ENCODE assay signal across 13 mouse cellular contexts in the genomic region with DNA sequence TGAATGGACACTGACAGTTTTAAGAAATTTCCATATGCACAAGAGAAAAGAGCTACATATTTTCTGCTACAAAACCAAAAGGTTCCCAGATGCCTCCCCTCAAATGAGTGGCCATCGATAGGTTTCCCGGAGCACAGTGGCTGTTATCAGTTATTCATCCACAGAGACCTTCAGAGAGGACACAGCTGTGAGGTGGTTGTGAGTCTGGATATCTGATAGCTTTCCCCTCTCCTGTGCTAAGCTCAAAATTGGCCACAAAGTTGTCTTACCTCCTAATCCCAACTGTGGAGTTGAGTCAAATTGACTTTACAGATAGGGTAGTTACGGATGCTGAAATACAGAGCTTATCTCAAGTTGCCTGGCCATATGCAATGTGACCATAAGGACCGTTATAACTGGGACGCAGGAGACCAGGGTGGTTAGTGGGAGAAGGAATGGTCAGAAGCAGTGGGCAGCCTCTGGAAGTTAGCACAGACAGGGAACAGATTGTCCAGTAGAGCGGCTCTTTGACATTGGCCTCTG.
DNase-seq lines count a peak whose midpoint lies in the region; ATAC-seq and TF ChIP-seq lines count a peak whose summit lies in the region.
"Had no signal": no experiment of that assay in that cellular context is flagged by ENCODE, and none has a peak within 500 bp of the region (broad histone marks: within the 10 kb centered on the region; RNA-seq: fewer than 3 reads in every experiment).

No protein-coding gene starts in this region.

- H3K9ac ChIP-seq in hindbrain, postnatal 0 days (replicated peaks; ENCODE audit: low read length) = no peak overlapping the region
- no peak overlapping the region for H3K9ac ChIP-seq in hindbrain, embryonic 11.5 days (ENCODE audit: low read depth, low read length)
- H3K9ac ChIP-seq in CH12.LX (ENCODE audit: insufficient read depth, low read depth) = no peak overlapping the region
- H3K9ac ChIP-seq in liver, embryonic 14.5 days (replicated peaks) = no peak overlapping the region; the same call in 1 of the 2 replicates
- H3K9ac ChIP-seq: embryonic facial prominence, embryonic 12.5 days; limb, embryonic 13.5 days; lung, embryonic 14.5 days; midbrain, embryonic 12.5 days had no signal

- dilution Hi-C loops in CH12.LX (cut with MboI; ENCODE audit: extremely low pct_ligation_motif_present, extremely low pct_unique_long_range_greater_than_20kb, low sequenced_read_pairs) = no loop called here

- peak overlapping the region; percentile 20 for H3K27ac ChIP-seq in hindbrain, postnatal 0 days
- H3K27ac ChIP-seq in hindbrain, embryonic 11.5 days (ENCODE audit: low read depth, low read length) = no peak overlapping the region
- no peak overlapping the region for H3K27ac ChIP-seq in CH12.LX (ENCODE audit: insufficient read depth, low read depth)
- H3K27ac ChIP-seq in liver, embryonic 14.5 days = no peak overlapping the region
- H3K27ac ChIP-seq: embryonic facial prominence, embryonic 12.5 days; hindbrain, embryonic 10.5 days; limb, embryonic 13.5 days; midbrain, embryonic 12.5 days had no signal

- ATAC-seq in hindbrain, postnatal 0 days = 0 out of 2 replicates have a peak, but pooled peaks have one; percentile 22
- no peak for ATAC-seq in hindbrain, embryonic 11.5 days (ENCODE audit: low FRiP score)
- ATAC-seq in G1E (ENCODE audit: extremely low read depth, insufficient number of reproducible peaks, low FRiP score, poor library complexity, severe bottlenecking) = 0 out of 2 replicates have a peak, but pooled peaks have one; percentile 18
- ATAC-seq in liver, embryonic 14.5 days (ENCODE audit: insufficient read depth) = peak; percentile 56

- intact Hi-C loops in left cerebral cortex, postnatal 10 days (cut with DNase I) = loop anchor here (2.0 to 10.0 kb wide), 3 partner anchors 96 to 386 kb away; partner anchors contain the start of gene Zfp706

- H3K36me3 ChIP-seq in hindbrain, postnatal 0 days (ENCODE audit: insufficient read depth, low read length) = no peaks in the 10 kb centered on the region
- no peaks in the 10 kb centered on the region for H3K36me3 ChIP-seq in hindbrain, embryonic 11.5 days (ENCODE audit: control insufficient read depth, insufficient read depth, low read length)
- H3K36me3 ChIP-seq in CH12.LX (replicated peaks in 1 of 2; ENCODE audit: control insufficient read depth in 1 of 2, insufficient read depth in 1 of 2, low read length in 1 of 2) (no peaks in the 10 kb centered on the region), G1E (replicated peaks) (no peaks in the 10 kb centered on the region)
- H3K36me3 ChIP-seq in liver, embryonic 14.5 days (replicated peaks; ENCODE audit: control insufficient read depth, insufficient read depth, low read depth) = no peaks in the 10 kb centered on the region
- H3K36me3 ChIP-seq: embryonic facial prominence, embryonic 12.5 days; hindbrain, embryonic 10.5 days; limb, embryonic 13.5 days; midbrain, embryonic 12.5 days had no signal

- no peaks in the 10 kb centered on the region for H3K27me3 ChIP-seq in hindbrain, postnatal 0 days (ENCODE audit: insufficient read depth, low read length)
- no peaks in the 10 kb centered on the region for H3K27me3 ChIP-seq in hindbrain, embryonic 11.5 days (ENCODE audit: control insufficient read depth, insufficient read depth, low read length)
- peaks cover 2% of the 10 kb centered on the region for H3K27me3 ChIP-seq in CH12.LX (replicated peaks)
- peaks cover 24% of the 10 kb centered on the region for H3K27me3 ChIP-seq in G1E (ENCODE audit: insufficient read depth, low read length)
- H3K27me3 ChIP-seq in liver, embryonic 14.5 days (ENCODE audit: control insufficient read depth, insufficient read depth, low read length) = no peaks in the 10 kb centered on the region
- H3K27me3 ChIP-seq: embryonic facial prominence, embryonic 12.5 days; limb, embryonic 13.5 days; midbrain, embryonic 12.5 days had no signal

- H3K4me3 ChIP-seq in hindbrain, postnatal 0 days (ENCODE audit: low read length) = no peak overlapping the region
- no peak overlapping the region for H3K4me3 ChIP-seq in hindbrain, embryonic 11.5 days (ENCODE audit: low read depth, low read length)
- H3K4me3 ChIP-seq in CH12.LX (replicated peaks in 1 of 3; ENCODE audit: low read depth in 2 of 3, low read length in 2 of 3, poor library complexity in 1 of 3) = no peak overlapping the region
- no peak overlapping the region for H3K4me3 ChIP-seq in G1E (ENCODE audit: low read depth, low read length)
- H3K4me3 ChIP-seq in liver, embryonic 14.5 days (ENCODE audit: insufficient read depth in 1 of 2, low read depth in 2 of 2, low read length in 2 of 2) = peak overlapping the region in 1 of 2 experiments; percentile 34; a peak in 2 of 4 replicates

- in situ Hi-C loops in CH12.LX (cut with MboI; ENCODE audit: low pct_ligation_motif_present, low pct_unique_long_range_greater_than_20kb, low sequenced_read_pairs) = loop anchor here (10.0 to 25.0 kb wide), 2 partner anchors 316 to 811 kb away; no protein-coding TSS in a partner anchor

- DNase-seq in hindbrain, postnatal 0 days (ENCODE audit: low spot score) = no peak
- no peak for DNase-seq in hindbrain, embryonic 11.5 days (ENCODE audit: low spot score)
- DNase-seq in CH12.LX (ENCODE audit: extremely low read depth) (no peak), G1E (ENCODE audit: low spot score) (no peak)
- peak in 1 of 3 experiments; percentile 7 for DNase-seq in liver, embryonic 14.5 days (ENCODE audit: low read depth in 3 of 3, low spot score in 3 of 3)
- no peak for DNase-seq in left cerebral cortex, postnatal 10 days (ENCODE audit: extremely low spot score in 1 of 2, low spot score in 2 of 2)
- no peak for DNase-seq in lung, postnatal 14 days
- no peak for DNase-seq in ovary, postnatal 10 days (ENCODE audit: low spot score)

- 80% methylated on average over 6 of the region's 6 CpGs for whole genome bisulfite sequencing in hindbrain, postnatal 0 days
- 96% methylated on average over 6 of the region's 6 CpGs for WGBS in hindbrain, embryonic 11.5 days
- 37% methylated on average over 6 of the region's 6 CpGs for WGBS in liver, embryonic 14.5 days (ENCODE audit: insufficient replicate concordance)

- TF ChIP-seq CTCF in hindbrain, postnatal 0 days (IDR thresholded peaks at IDR 0.05; ENCODE audit: low read depth) = no peak
- no peak for TF ChIP-seq CTCF in CH12.LX (conservative IDR thresholded peaks at IDR 0.05 in 1 of 2, IDR thresholded peaks at IDR 0.05 in 1 of 2; ENCODE audit: low read depth in 2 of 2, low read length in 2 of 2)
- no peak for TF ChIP-seq CTCF in G1E (IDR thresholded peaks at IDR 0.05; ENCODE audit: low read depth, low read length)
- TF ChIP-seq CTCF in liver, embryonic 14.5 days (IDR thresholded peaks at IDR 0.05; ENCODE audit: low read depth) = no peak

- H3K9me3 ChIP-seq in hindbrain, postnatal 0 days (ENCODE audit: low read length) = no peaks in the 10 kb centered on the region
- no peaks in the 10 kb centered on the region for H3K9me3 ChIP-seq in hindbrain, embryonic 11.5 days (ENCODE audit: control insufficient read depth, low read length)
- H3K9me3 ChIP-seq in CH12.LX (replicated peaks; ENCODE audit: low read length) (no peaks in the 10 kb centered on the region), G1E (replicated peaks) (no peaks in the 10 kb centered on the region)
- no peaks in the 10 kb centered on the region for H3K9me3 ChIP-seq in liver, embryonic 14.5 days (ENCODE audit: control insufficient read depth, low read length)
- H3K9me3 ChIP-seq: embryonic facial prominence, embryonic 12.5 days; hindbrain, embryonic 10.5 days; midbrain, embryonic 12.5 days had no signal

- no peak for TF ChIP-seq POLR2A in CH12.LX (IDR thresholded peaks at IDR 0.05; ENCODE audit: low read depth, low read length)

- no peak for TF ChIP-seq RAD21 in CH12.LX (IDR thresholded peaks at IDR 0.05; ENCODE audit: low read depth, low read length)

- H3K79me2 ChIP-seq in CH12.LX (replicated peaks; ENCODE audit: control insufficient read depth, extremely low read depth, insufficient read depth, poor library complexity, severe bottlenecking) = no peaks in the 10 kb centered on the region

- no peak for TF ChIP-seq EP300 in CH12.LX (IDR thresholded peaks at IDR 0.05; ENCODE audit: low read length)
- TF ChIP-seq EP300 in liver, embryonic 14.5 days (IDR thresholded peaks at IDR 0.05; ENCODE audit: low read depth) = no peak; the same call in 1 of the 2 replicates

- H3K4me2 ChIP-seq in hindbrain, postnatal 0 days (ENCODE audit: low read depth, low read length) = peak overlapping the region; percentile 51; the same call in 1 of the 2 replicates
- H3K4me2 ChIP-seq in hindbrain, embryonic 11.5 days (replicated peaks; ENCODE audit: low read depth, low read length) = no peak overlapping the region
- H3K4me2 ChIP-seq in CH12.LX (ENCODE audit: insufficient read depth, low read depth, poor library complexity, severe bottlenecking) = no peak overlapping the region; the same call in 1 of the 2 replicates
- H3K4me2 ChIP-seq in liver, embryonic 14.5 days (ENCODE audit: low read depth) = peak overlapping the region; percentile 55

- H3K4me1 ChIP-seq in hindbrain, postnatal 0 days (ENCODE audit: insufficient read depth, low read length) = peaks cover 4% of the 10 kb centered on the region; the same call in 1 of the 2 replicates
- no peaks in the 10 kb centered on the region for H3K4me1 ChIP-seq in hindbrain, embryonic 11.5 days (replicated peaks; ENCODE audit: control insufficient read depth, insufficient read depth, low read length)
- peaks cover 0 to 6% of the 10 kb centered on the region in 2 experiments; a peak in 2 of 4 replicates for H3K4me1 ChIP-seq in CH12.LX (ENCODE audit: control insufficient read depth in 1 of 2, insufficient read depth in 2 of 2)
- H3K4me1 ChIP-seq in G1E (ENCODE audit: insufficient read depth, low read depth, low read length) = peaks cover 19% of the 10 kb centered on the region
- H3K4me1 ChIP-seq in liver, embryonic 14.5 days (replicated peaks; ENCODE audit: control insufficient read depth in 2 of 2, insufficient read depth in 2 of 2, low read length in 1 of 2) = peaks cover 3 to 20% of the 10 kb centered on the region in 2 experiments; a peak in 3 of 4 replicates
- H3K4me1 ChIP-seq: embryonic facial prominence, embryonic 12.5 days; limb, embryonic 13.5 days had no signal

TF ChIP-seq in CH12.LX, 34 proteins besides CTCF, POLR2A, EP300 and RAD21:
- TF ChIP-seq CHD1 (IDR thresholded peaks at IDR 0.05; ENCODE audit: low read depth, low read length) = no peak
- 0 out of 2 replicates have a peak, but pooled peaks have one; percentile 9 for TF ChIP-seq UBTF (IDR thresholded peaks at IDR 0.05; ENCODE audit: low read depth, low read length)

Comparison
In these comparisons a context has a peak if more than half of its experiments do, and no peak if none do; other contexts are left out.
1. H3K4me2 ChIP-seq: peak in hindbrain, postnatal 0 days (single experiment) and liver, embryonic 14.5 days (single experiment); none in hindbrain, embryonic 11.5 days (single experiment) and CH12.LX (single experiment).